Mouse (Mus musculus) embryonic facial prominence, embryonic 10.5 days (tissue): ENCODE data around the gene Slc6a9. TPM values are rescaled to one million over a fixed set of nuclear protein-coding genes. Genes with fewer than 3 reads are reported as not detected.

Experiments used
- DNase-seq: peaks from one replicate; pipeline ENCODE4 v3.0.0-alpha.2; 2017; ENCODE audit warnings: low spot score
- H3K27ac ChIP-seq: fragments of 300-500 bp; sonication (generic); replicated peaks from 2 replicates; pipeline ENCODE4 v1.5.1; 2016; ENCODE audit warnings: mild to moderate bottlenecking
- H3K27me3 ChIP-seq: fragments of 300-500 bp; sonication (generic); replicated peaks from 2 replicates; pipeline ENCODE4 v1.6.1; 2016; ENCODE audit warnings: low read depth, mild to moderate bottlenecking; ENCODE audit not compliant: poor library complexity, severe bottlenecking
- H3K36me3 ChIP-seq: fragments of 300-500 bp; sonication (generic); replicated peaks from 2 replicates; pipeline ENCODE4 v1.6.1; 2016; ENCODE audit warnings: mild to moderate bottlenecking, moderate library complexity
- H3K4me1 ChIP-seq: fragments of 300-500 bp; sonication (generic); 2 replicates; pipeline ENCODE4 v1.6.1; 2016
- H3K4me3 ChIP-seq: fragments of 300-500 bp; sonication (generic); 2 replicates; pipeline ENCODE4 v1.5.1; 2016; ENCODE audit warnings: mild to moderate bottlenecking, moderate library complexity
- H3K9me3 ChIP-seq: fragments of 300-500 bp; sonication (generic); 2 replicates; pipeline ENCODE4 v1.6.1; 2016; ENCODE audit warnings: mild to moderate bottlenecking
- WGBS: fragments of 180-500 bp; shearing (Covaris S2); methylation state at CpG from one replicate; pipeline ENCODE4 v1.1.7; 2016; 5-methylcytosine and 5-hydroxymethylcytosine counted together
- polyA plus RNA-seq: library from polyadenylated mRNA; unstranded; fragments of >200 nt; fragmentation: Nextera tagmentation; extraction: Ambion mirVana; gene quantifications from 2 replicates; pipeline ENCODE4 v1.2.1, GENCODE M21; 2016

Slc6a9 gene
- polyA plus RNA-seq, 1 experiment from 2014 or later = 8.2 TPM

DNA sequence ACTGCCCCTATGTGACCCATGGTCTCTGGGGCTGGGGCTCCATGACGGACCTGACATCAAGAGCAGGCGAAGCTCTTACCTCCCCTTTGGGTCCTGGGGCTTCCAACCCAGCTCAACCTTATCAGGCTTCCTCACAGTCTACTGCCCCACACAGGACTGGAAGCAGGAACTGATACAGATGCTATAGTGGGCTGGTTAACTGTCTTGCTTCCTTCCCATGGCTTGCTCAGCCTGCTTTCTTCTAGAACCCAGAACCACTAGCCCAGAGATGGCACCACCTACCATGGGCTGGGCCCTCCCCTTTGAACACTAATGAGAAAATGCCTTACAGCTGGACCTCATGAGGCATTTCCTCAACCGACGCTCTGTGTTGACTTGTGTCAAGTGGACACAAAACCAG is 83.1 kb downstream of the Slc6a9 start:
- Histone ChIP-seq H3K9me3 (no peaks in the 10 kb centered on the region), H3K27ac (no peak overlapping the region), H3K36me3 (peaks cover 5% of the 10 kb centered on the region), H3K27me3 (peaks cover 10% of the 10 kb centered on the region), H3K4me1 (peaks cover 26% of the 10 kb centered on the region), H3K4me3 (no peak overlapping the region)
- DNase-seq = no peak
- 85% methylated on average over 4 of the region's 4 CpGs for WGBS

DNA sequence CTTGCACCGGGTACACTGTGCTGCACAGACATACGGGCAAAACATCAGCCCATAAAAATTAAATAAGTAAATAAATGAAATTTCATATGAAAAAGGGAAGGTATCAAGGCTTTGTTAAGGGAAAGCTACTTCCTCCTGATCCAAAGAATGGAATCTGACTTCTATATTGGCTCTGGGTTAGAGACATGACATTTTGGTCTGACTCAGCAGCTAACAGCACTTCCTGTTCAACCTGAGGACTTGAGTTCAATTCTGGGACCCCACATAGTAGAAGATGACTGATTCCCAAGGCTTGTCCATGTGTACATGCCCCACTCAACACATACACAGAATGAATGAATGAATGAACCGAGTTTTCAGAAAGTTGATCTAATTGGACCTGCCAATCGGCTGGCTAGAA is 83.5 kb downstream of the Slc6a9 start:
- WGBS = 89% methylated on average over 4 of the region's 4 CpGs

DNA sequence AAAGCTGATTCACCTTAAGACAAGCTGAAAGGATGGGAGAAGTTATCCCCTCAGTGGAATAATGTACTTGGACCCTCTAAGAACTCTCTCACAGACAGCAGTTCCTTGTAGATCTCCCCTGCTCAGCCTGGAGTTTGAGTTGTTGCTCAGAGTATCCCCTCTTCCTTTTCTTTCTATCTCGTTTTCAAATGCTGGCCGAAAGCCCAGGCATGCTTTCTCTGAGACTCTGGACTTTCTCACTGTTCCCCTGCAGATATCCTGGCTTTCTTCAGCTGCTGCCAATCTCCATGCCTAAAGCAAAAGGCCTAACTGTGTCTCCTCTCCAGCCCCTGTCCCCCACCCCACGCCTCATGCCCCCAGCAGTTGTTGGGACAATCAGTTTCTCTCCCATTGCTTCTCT is 84.0 kb downstream of the Slc6a9 start:
- DNase-seq = no peak
- no peaks in the 10 kb centered on the region for H3K9me3 ChIP-seq
- H3K4me1 ChIP-seq = peaks cover 17% of the 10 kb centered on the region
- H3K4me3 ChIP-seq = no peak overlapping the region
- WGBS = 85% methylated on average over 3 of the region's 3 CpGs
- peaks cover 18% of the 10 kb centered on the region for H3K27me3 ChIP-seq
- no peaks in the 10 kb centered on the region for H3K36me3 ChIP-seq
- no peak overlapping the region for H3K27ac ChIP-seq

More for the DNA sequence above, 83.5 kb downstream of the Slc6a9 start:
- DNase-seq = no peak
- Histone ChIP-seq H3K36me3 (peaks cover under 1% of the 10 kb centered on the region; the same call in 1 of the 2 replicates), H3K27me3 (peaks cover 14% of the 10 kb centered on the region), H3K4me3 (no peak overlapping the region), H3K27ac (no peak overlapping the region), H3K4me1 (peaks cover 22% of the 10 kb centered on the region), H3K9me3 (no peaks in the 10 kb centered on the region)

DNA sequence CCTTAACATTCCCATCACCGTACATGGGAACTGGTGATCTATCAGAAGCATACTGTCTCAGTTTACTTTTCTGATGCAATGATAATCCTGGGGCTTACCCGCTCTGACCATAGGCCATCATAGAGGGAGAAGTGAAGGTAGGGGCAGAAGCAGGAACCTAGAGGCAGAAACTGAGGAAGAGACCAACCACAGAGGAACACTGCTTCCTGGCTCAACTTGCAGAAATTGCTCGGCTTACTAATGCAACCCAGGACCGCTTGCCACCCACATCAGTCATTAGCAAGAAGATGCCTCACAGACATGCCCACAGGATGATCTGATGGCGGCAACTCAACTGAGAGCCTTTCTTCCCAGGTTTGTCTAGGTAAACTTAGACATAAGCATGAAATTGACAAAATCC is 84.5 kb downstream of the Slc6a9 start:
- H3K4me3 ChIP-seq = no peak overlapping the region
- WGBS = 93% methylated on average over 5 of the region's 5 CpGs
- H3K9me3 ChIP-seq = no peaks in the 10 kb centered on the region
- H3K27me3 ChIP-seq = peaks cover 23% of the 10 kb centered on the region
- no peak for DNase-seq
- H3K27ac ChIP-seq = no peak overlapping the region
- peaks cover 12% of the 10 kb centered on the region for H3K4me1 ChIP-seq
- H3K36me3 ChIP-seq = no peaks in the 10 kb centered on the region

GRCm38 (mm10) chr4:117921358-117921757 is 87.1 kb downstream of the Slc6a9 start:
- Histone ChIP-seq H3K4me1 (peaks cover 2% of the 10 kb centered on the region), H3K9me3 (no peaks in the 10 kb centered on the region), H3K27me3 (peaks cover 49% of the 10 kb centered on the region), H3K27ac (no peak overlapping the region), H3K36me3 (no peaks in the 10 kb centered on the region), H3K4me3 (no peak overlapping the region)
- no peak for DNase-seq
- 91% methylated on average over 2 of the region's 2 CpGs for WGBS

GRCm38 (mm10) chr4:117923450-117923849 is 89.1 kb downstream of the Slc6a9 start:
- Histone ChIP-seq H3K36me3 (no peaks in the 10 kb centered on the region), H3K27ac (no peak overlapping the region), H3K27me3 (peaks cover 70% of the 10 kb centered on the region), H3K4me3 (no peak overlapping the region), H3K9me3 (no peaks in the 10 kb centered on the region), H3K4me1 (peaks cover 23% of the 10 kb centered on the region)
- 61% methylated on average over 2 of the region's 2 CpGs for WGBS
- no peak for DNase-seq

Other genes with a start within 250 kb of the Slc6a9 start
- gene Dmap1, start 152.2 kb upstream of the Slc6a9 start, polyA plus RNA-seq = 78.4 and 80.0 TPM in 2 replicates
- not detected in 2 replicates for gene Gm12845, start 110.1 kb upstream of the Slc6a9 start, polyA plus RNA-seq
- gene Klf17, start 68.9 kb upstream of the Slc6a9 start, polyA plus RNA-seq = not detected in 2 replicates
- gene Ccdc24, start 38.1 kb downstream of the Slc6a9 start, polyA plus RNA-seq = 1.4 and 1.7 TPM in 2 replicates
- gene B4galt2, start 49.0 kb downstream of the Slc6a9 start, polyA plus RNA-seq = 24.7 and 27.2 TPM in 2 replicates
- gene Atp6v0b, start 52.8 kb downstream of the Slc6a9 start, polyA plus RNA-seq = 157 and 162 TPM in 2 replicates
- gene Dph2, start 57.5 kb downstream of the Slc6a9 start, polyA plus RNA-seq = 24.8 and 26.6 TPM in 2 replicates
- 62.8 and 72.3 TPM in 2 replicates for gene Ipo13, start 80.5 kb downstream of the Slc6a9 start, polyA plus RNA-seq
- gene Artn, start 95.3 kb downstream of the Slc6a9 start, polyA plus RNA-seq = 3.1 and 6.7 TPM in 2 replicates